Mouse (Mus musculus) limb, embryonic 15.5 days (tissue): ENCODE data around the gene Scn10a. TPM values are rescaled to one million over a fixed set of nuclear protein-coding genes. Genes with fewer than 3 reads are reported as not detected.

Experiments
- ATAC-seq: fragments of 200-750 bp; cut with Nextera tagmentation; 2 replicates; pipeline ENCODE4 v1.8.0; 2017; ENCODE audit warnings: low read depth, moderate TSS enrichment; ENCODE audit not compliant: insufficient number of reproducible peaks, low FRiP score, low TSS enrichment
- H3K27ac ChIP-seq: fragments of 300-500 bp; sonication (generic); 2 replicates; pipeline ENCODE4 v1.5.1; 2015; ENCODE audit warnings: moderate library complexity, mild to moderate bottlenecking, inconsistent platforms
- H3K27me3 ChIP-seq: fragments of 300-500 bp; sonication (generic); 2 replicates; pipeline ENCODE4 v1.6.1; 2015; ENCODE audit warnings: inconsistent platforms
- H3K36me3 ChIP-seq: fragments of 300-500 bp; sonication (generic); 2 replicates; pipeline ENCODE4 v1.6.1; 2015; ENCODE audit warnings: inconsistent platforms
- H3K4me1 ChIP-seq: fragments of 300-500 bp; sonication (generic); 2 replicates; pipeline ENCODE4 v1.6.1; 2015; ENCODE audit warnings: inconsistent platforms
- H3K4me2 ChIP-seq: fragments of 300-500 bp; sonication (generic); 2 replicates; pipeline ENCODE4 v1.6.1; 2015; ENCODE audit warnings: mild to moderate bottlenecking, inconsistent platforms
- H3K4me3 ChIP-seq: fragments of 300-500 bp; sonication (generic); 2 replicates; pipeline ENCODE4 v1.5.1; 2015; ENCODE audit warnings: mild to moderate bottlenecking, inconsistent platforms
- H3K9ac ChIP-seq: fragments of 300-500 bp; sonication (generic); 2 replicates; pipeline ENCODE4 v1.6.1; 2015; ENCODE audit warnings: inconsistent platforms
- H3K9me3 ChIP-seq: fragments of 300-500 bp; sonication (generic); 2 replicates; pipeline ENCODE4 v1.6.1; 2016; ENCODE audit warnings: inconsistent platforms
- WGBS: fragments of 180-500 bp; shearing (Covaris S2); methylation state at CpG from one replicate; pipeline ENCODE4 v1.1.7; 2015; 5-methylcytosine and 5-hydroxymethylcytosine counted together
- polyA plus RNA-seq: library from polyadenylated mRNA; unstranded; fragments of >200 nt; fragmentation: Nextera tagmentation; extraction: Ambion mirVana; gene quantifications from 2 replicates; pipeline ENCODE4 v1.2.1, GENCODE M21; 2015

The Scn10a gene
- polyA plus RNA-seq, 1 experiment from 2014 or later: not detected

DNA sequence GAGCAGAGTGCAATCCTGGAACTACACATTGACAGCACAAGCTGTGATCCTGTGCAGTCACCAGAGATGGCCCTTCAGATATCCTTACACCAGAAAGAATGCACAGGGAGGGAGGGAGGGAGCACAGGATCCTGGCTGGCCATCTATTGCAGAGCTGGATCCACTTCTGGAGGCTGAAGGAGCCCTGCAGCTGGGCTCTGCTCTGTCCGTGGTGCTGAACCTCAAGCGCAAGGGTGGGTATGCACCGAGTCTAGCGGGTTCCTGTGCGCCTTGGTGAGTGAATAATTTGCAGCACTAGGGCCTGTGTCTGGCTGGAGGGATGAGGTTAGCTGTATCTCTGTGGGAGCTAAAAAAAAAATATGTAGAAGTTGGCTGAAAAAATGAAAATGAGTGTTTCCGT, 12.4 kb downstream of the Scn10a start:
- Histone ChIP-seq H3K27me3 (no peaks in the 10 kb centered on the region), H3K9me3 (no peaks in the 10 kb centered on the region), H3K4me2 (no peak overlapping the region), H3K27ac (no peak overlapping the region), H3K4me1 (no peaks in the 10 kb centered on the region), H3K4me3 (no peak overlapping the region), H3K9ac (no peak overlapping the region), H3K36me3 (no peaks in the 10 kb centered on the region)
- 11% methylated on average over 6 of the region's 6 CpGs for WGBS
- no peak for ATAC-seq

DNA sequence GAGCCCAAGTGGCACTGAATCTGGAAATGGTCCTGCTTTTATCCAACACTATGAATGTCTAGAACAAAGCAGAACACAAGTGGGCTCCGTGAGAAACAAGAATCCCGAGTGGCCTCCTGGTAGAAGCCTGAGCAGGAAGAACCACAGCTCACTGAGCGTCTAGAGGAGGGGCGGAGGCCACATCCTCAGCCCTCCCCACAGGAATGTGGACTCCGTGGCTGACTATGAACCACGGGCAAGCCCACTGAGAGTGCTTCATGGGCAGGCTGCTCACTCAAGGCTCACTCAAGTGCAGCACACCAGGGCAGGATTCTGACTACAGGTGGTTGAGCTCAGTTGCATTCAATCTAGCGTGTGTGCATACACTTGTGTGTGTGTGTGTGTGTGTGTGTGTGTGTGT, 27.6 kb downstream of the Scn10a start:
- ATAC-seq: no peak
- Histone ChIP-seq H3K4me1 (no peaks in the 10 kb centered on the region), H3K27me3 (no peaks in the 10 kb centered on the region), H3K4me3 (no peak overlapping the region), H3K9ac (no peak overlapping the region), H3K4me2 (no peak overlapping the region), H3K9me3 (no peaks in the 10 kb centered on the region), H3K27ac (no peak overlapping the region), H3K36me3 (no peaks in the 10 kb centered on the region)
- WGBS: 55% methylated on average over 7 of the region's 7 CpGs

DNA sequence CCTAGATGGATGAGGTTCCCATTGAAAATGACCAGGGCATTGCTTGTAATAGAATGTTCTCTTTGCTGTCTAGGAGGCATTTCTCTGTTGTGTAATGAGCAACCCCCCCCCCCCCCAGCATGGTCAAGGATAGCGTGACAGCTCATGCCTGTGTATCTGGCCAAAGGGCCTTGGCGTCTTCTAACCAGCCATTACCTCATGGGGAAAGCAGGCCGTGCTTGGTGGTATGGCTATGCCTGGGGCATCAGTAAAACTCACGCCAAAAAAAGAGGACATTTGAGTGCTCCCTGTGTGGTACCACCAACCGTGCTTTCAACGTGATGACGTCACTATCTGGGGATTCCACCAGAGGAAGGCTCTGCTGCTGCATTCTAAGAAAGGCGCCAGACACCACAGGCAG, 28.1 kb downstream of the Scn10a start:
- Histone ChIP-seq H3K27me3 (no peaks in the 10 kb centered on the region), H3K4me1 (no peaks in the 10 kb centered on the region), H3K9me3 (no peaks in the 10 kb centered on the region), H3K27ac (no peak overlapping the region), H3K4me3 (no peak overlapping the region), H3K9ac (no peak overlapping the region), H3K4me2 (no peak overlapping the region), H3K36me3 (no peaks in the 10 kb centered on the region)
- no peak for ATAC-seq
- WGBS: 75% methylated on average over 8 of the region's 8 CpGs

DNA sequence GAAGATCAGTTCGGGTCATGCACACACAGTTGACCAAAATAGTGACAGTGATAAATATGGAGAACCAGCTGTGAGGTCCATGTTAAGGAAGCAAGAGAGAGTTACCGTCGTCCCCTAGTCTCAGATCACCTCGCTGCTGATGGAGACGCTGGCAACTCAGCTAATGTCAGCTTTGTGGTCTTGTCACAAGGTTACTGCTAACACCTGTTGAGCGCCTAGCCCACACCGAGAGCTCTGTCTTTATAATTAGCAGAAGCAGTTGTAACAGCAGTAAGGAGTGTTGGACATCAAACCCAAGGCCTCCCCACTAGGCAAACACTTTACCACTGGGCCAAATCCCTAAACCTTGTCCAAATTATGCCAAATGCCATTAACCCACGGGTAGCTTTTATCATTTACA, 31.2 kb downstream of the Scn10a start:
- H3K4me2 ChIP-seq: no peak overlapping the region
- no peak overlapping the region for H3K4me3 ChIP-seq
- H3K27ac ChIP-seq: no peak overlapping the region
- no peaks in the 10 kb centered on the region for H3K4me1 ChIP-seq
- no peaks in the 10 kb centered on the region for H3K36me3 ChIP-seq
- no peaks in the 10 kb centered on the region for H3K9me3 ChIP-seq
- WGBS: 68% methylated on average over 8 of the region's 8 CpGs
- H3K9ac ChIP-seq: no peak overlapping the region
- no peaks in the 10 kb centered on the region for H3K27me3 ChIP-seq
- ATAC-seq: no peak

DNA sequence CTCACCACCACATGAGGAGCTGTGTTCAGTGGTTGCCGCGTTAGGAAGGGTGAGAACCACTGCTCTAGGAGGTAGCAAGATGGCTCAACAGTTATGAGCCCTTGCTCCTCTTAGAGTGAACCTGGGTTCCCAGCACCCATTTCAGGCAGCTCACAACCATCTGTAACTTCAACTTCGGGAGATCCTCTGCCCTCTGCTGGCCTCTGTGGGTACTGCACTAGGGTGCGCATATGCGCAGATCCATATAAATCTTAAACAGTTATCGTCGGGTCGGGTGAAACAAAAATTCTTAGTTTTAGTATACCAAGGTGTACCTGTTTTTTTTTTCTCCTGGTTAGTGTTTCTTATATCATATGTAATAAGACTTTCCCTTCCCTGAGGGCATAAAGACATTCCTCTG, 32.9 kb downstream of the Scn10a start:
- Histone ChIP-seq H3K9ac (no peak overlapping the region), H3K4me1 (no peaks in the 10 kb centered on the region), H3K27ac (no peak overlapping the region), H3K9me3 (no peaks in the 10 kb centered on the region), H3K27me3 (no peaks in the 10 kb centered on the region), H3K4me3 (no peak overlapping the region), H3K4me2 (no peak overlapping the region), H3K36me3 (no peaks in the 10 kb centered on the region)
- ATAC-seq: no peak
- 95% methylated on average over 8 of the region's 8 CpGs for WGBS

DNA sequence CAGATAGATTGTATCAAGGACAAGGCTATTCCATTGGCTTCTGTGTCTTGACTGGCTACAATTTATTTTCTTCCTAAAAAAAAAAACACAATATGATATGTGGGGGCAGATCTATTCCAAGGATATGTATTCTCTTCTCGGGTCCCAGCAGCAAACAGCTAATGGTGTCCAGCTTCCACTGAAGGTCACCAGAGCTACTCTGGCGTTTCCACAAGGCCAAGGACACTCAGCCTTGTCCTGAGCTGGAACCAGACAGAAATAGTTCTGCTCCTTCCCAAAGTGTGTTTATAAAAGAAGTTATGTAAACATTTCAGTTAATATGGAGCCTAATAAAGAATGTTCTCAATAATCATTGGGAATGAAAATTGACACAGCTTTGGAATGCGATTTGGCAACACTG, 38.2 kb downstream of the Scn10a start:
- Histone ChIP-seq H3K4me3 (no peak overlapping the region), H3K4me1 (no peaks in the 10 kb centered on the region), H3K9me3 (no peaks in the 10 kb centered on the region), H3K27me3 (no peaks in the 10 kb centered on the region), H3K36me3 (no peaks in the 10 kb centered on the region), H3K9ac (no peak overlapping the region), H3K4me2 (no peak overlapping the region), H3K27ac (no peak overlapping the region)
- 63% methylated on average over 3 of the region's 3 CpGs for WGBS
- ATAC-seq: no peak

DNA sequence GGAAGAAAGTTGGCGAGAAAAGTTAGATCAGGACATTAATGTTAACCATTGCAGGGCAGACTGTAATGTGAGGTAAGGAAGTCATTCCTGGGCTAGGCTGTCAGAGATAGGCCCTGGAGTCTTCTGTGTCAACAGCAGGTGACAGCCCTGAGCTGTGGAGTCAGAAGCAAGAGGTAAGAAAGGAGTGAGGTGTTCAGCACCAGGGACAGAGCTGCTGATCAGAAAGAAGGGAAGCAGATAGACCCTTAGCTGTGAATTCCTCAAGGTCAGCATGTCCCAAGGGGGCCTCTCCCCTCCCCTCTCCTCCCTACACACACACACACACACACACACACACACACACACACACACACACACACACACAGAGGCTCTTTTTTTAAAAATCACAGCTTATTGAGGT, 55.0 kb downstream of the Scn10a start:
- no peak for ATAC-seq
- no peak overlapping the region for H3K27ac ChIP-seq
- H3K4me2 ChIP-seq: no peak overlapping the region
- no peaks in the 10 kb centered on the region for H3K27me3 ChIP-seq
- H3K36me3 ChIP-seq: no peaks in the 10 kb centered on the region
- no peaks in the 10 kb centered on the region for H3K9me3 ChIP-seq
- no peaks in the 10 kb centered on the region for H3K4me1 ChIP-seq
- no peak overlapping the region for H3K4me3 ChIP-seq
- 72% methylated on average over 1 of the region's 1 CpGs for WGBS
- H3K9ac ChIP-seq: no peak overlapping the region

DNA sequence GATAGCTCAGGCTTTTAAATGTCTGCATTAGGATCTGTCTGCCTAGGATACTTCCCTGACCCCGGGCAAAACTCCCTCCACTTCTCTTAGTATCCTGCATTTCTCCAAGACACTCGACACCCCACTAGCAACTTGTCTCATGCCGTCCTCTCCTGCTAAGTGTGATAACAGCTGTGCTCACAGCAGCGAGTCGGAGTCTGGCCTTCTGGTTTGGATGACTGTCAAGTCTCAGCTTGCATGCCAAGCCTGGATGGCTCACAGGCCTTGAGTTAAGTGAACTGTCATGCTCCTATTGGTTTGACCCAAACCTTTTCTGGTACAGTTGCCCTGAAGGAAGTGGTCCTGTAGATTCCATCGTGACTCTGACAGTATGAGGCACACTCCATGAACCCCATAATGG, 63.0 kb downstream of the Scn10a start:
- Histone ChIP-seq H3K4me1 (no peaks in the 10 kb centered on the region), H3K27ac (no peak overlapping the region), H3K9me3 (no peaks in the 10 kb centered on the region), H3K36me3 (no peaks in the 10 kb centered on the region), H3K4me3 (no peak overlapping the region), H3K4me2 (no peak overlapping the region), H3K9ac (no peak overlapping the region), H3K27me3 (no peaks in the 10 kb centered on the region)
- ATAC-seq: no peak
- WGBS: 25% methylated on average over 6 of the region's 6 CpGs

DNA sequence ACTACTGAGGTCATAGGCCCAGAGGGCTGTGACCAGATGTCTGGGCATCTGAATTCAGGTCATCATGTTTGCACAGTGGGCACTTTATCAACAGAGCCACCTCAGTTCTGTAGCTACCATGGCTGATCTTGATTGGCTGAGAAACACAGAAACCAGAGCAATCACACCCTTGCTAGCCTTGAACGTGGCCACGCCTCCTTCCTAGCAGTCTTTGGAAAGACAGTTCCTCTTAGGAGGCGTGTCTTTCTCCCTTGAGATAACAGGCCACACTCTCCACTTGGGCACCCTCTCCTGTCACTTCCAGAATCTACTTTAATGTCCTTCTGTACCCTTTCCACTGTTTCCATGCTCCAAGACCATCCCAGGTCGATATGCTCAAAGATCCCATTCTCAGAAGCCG, 65.4 kb downstream of the Scn10a start:
- no peak overlapping the region for H3K27ac ChIP-seq
- H3K36me3 ChIP-seq: no peaks in the 10 kb centered on the region
- no peak overlapping the region for H3K4me2 ChIP-seq
- ATAC-seq: no peak
- no peak overlapping the region for H3K9ac ChIP-seq
- no peaks in the 10 kb centered on the region for H3K9me3 ChIP-seq
- H3K4me3 ChIP-seq: no peak overlapping the region
- H3K4me1 ChIP-seq: no peaks in the 10 kb centered on the region
- no peaks in the 10 kb centered on the region for H3K27me3 ChIP-seq
- 62% methylated on average over 5 of the region's 5 CpGs for WGBS

DNA sequence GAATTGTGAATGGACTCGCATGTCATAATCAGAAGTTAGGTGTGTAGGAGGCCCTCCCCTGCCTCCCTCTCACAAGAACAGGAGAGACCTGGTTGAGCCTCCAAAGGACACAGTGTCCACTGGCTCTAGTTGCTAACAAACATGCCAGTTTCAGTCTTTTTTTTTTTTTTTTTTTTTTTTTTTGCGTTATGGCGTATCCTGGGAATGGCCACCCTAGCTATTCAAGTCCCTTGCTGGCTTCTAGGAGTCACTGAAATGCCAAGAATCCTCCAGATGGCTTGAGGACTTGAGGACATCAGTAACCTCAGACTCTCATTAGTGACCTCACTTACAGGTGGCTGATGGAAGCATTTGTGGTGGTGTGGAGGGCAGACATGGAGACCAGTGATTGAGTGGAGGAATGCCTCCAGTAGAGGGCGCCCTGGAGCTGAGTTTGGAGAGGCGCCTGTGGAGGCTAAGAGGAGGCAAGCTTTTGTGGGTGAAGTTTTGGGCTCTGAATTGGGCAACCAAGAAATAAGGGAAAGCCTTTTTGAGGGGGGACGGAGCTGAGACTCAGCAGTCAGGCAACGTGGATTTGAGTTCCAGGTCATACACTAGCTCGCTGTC, 72.1 kb downstream of the Scn10a start:
- no peak for ATAC-seq
- Histone ChIP-seq H3K9me3 (no peaks in the 10 kb centered on the region), H3K4me3 (no peak overlapping the region), H3K4me1 (no peaks in the 10 kb centered on the region), H3K9ac (no peak overlapping the region), H3K27me3 (no peaks in the 10 kb centered on the region), H3K36me3 (no peaks in the 10 kb centered on the region), H3K27ac (no peak overlapping the region), H3K4me2 (no peak overlapping the region)
- 61% methylated on average over 8 of the region's 8 CpGs for WGBS

DNA sequence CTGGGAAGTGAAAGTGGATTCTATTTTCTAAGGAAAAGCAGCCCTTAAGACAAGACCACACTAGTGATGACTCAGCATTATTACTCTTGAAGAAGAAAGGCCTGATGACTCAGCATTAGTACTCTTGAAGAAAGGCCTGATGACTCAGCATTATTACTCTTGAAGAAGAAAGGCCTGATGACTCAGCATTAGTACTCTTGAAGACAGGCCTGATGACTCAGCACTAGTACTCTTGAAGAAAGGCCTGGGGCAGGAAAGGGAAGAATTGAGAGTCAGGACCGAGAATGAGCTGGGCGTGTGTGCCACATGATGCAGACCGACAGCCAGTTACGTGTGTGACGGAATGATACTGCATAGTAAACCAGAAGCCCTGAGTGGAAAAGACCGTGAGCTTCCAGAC, 77.1 kb downstream of the Scn10a start:
- 81% methylated on average over 6 of the region's 6 CpGs for WGBS
- Histone ChIP-seq H3K9me3 (no peaks in the 10 kb centered on the region), H3K27ac (no peak overlapping the region), H3K27me3 (no peaks in the 10 kb centered on the region), H3K4me2 (no peak overlapping the region), H3K36me3 (no peaks in the 10 kb centered on the region), H3K4me3 (no peak overlapping the region), H3K9ac (no peak overlapping the region), H3K4me1 (no peaks in the 10 kb centered on the region)
- no peak for ATAC-seq

DNA sequence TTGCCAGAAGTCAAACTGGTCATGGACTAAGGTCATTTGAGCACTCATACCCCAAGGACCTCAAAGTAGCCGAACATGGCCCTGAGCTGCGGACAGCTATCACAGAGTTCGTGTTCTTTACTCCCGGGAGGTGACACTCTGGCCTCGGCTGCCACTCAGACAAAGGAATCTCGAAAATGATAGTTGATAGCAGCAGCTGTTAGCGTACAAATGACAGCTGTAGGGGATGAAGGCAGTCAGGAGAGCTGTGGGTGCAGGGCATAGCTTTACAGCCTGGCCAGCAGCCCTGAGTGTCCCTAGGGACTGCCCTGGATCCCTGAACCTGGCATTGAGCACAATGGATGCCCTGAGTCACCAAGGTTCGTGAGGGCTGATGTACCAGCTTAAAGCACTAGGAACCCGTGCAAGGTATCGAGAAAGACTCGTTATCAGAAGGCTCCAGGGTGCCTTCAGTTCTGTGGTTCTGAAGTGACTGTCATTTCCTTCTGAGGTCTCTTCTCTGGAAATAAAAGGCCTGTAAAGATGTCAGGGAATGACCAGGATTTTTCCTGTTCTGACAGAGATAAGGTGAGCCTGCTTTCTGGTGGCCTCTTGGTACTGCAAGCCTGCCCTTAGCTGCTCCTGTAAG, 84.8 kb downstream of the Scn10a start:
- H3K36me3 ChIP-seq: no peaks in the 10 kb centered on the region
- no peak overlapping the region for H3K4me2 ChIP-seq
- H3K4me3 ChIP-seq: no peak overlapping the region
- peaks cover 5% of the 10 kb centered on the region; the same call in 1 of the 2 replicates for H3K4me1 ChIP-seq
- ATAC-seq: no peak
- H3K9me3 ChIP-seq: no peaks in the 10 kb centered on the region
- no peak overlapping the region for H3K27ac ChIP-seq
- H3K27me3 ChIP-seq: 0 out of 2 replicates have a peak, but pooled peaks cover 15% of the 10 kb centered on the region
- H3K9ac ChIP-seq: no peak overlapping the region
- 71% methylated on average over 11 of the region's 11 CpGs for WGBS

DNA sequence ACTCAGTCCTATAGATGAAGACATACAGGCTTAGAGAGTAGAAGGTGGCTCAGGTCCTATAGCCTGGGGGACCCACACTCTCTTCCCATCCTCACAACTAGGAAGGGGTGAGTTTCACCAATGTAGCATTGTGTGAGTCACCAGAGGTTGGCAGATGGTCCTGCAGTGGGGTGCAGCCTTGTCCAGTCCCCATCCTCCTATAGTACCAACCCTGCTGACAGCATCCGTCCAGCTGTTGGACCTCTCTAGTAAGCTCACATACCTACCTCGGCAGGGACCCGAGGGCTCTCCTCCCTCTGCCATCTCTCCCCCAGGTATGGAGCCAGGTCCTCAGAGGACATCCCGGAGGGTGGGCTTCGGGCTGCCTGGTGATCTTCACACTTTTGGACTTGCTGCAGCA, 85.6 kb downstream of the Scn10a start:
- no peak overlapping the region for H3K9ac ChIP-seq
- no peaks in the 10 kb centered on the region for H3K36me3 ChIP-seq
- H3K27me3 ChIP-seq: 0 out of 2 replicates have a peak, but pooled peaks cover 15% of the 10 kb centered on the region
- H3K4me3 ChIP-seq: no peak overlapping the region
- ATAC-seq: no peak
- no peaks in the 10 kb centered on the region for H3K9me3 ChIP-seq
- 78% methylated on average over 5 of the region's 5 CpGs for WGBS
- no peak overlapping the region for H3K4me2 ChIP-seq
- no peak overlapping the region for H3K27ac ChIP-seq
- H3K4me1 ChIP-seq: peaks cover 5% of the 10 kb centered on the region; the same call in 1 of the 2 replicates
